Mouse (Mus musculus) neutrophil, adult 83 days (primary cell): Measurements from ENCODE around the gene Mlh3. TPM values are rescaled to one million over a fixed set of nuclear protein-coding genes. Genes with fewer than 3 reads are reported as not detected.

Experiments used
- total RNA-seq, 2 experiments: library from RNA; stranded (reverse); gene quantifications; one replicate each; pipeline ENCODE4 v1.2.4; 2023

Mlh3 gene
- 1 to 10 TPM; 4.1 to 5.3 TPM for total RNA-seq

GRCm38 (mm10) chr12:85270319-85270718, at the start of gene Mlh3:
Mlh3 (minus strand) TSS chr12:85270599.

GRCm38 (mm10) chr12:85288486-85289156, 18.2 kb upstream of the Mlh3 start, which contains the start of gene Zc2hc1c:
Zc2hc1c (plus strand) TSS chr12:85288591.

GRCm38 (mm10) chr12:85287809-85288485, 17.5 kb upstream of the Mlh3 start, which contains the start of gene Acyp1:
Acyp1 (minus strand) TSS chr12:85288438.

GRCm38 (mm10) chr12:85219236-85219904, 51.0 kb downstream of the Mlh3 start, which contains the start of gene Eif2b2:
Eif2b2 (plus strand) TSS chr12:85219481.

Other genes with a start within 250 kb of the Mlh3 start
- 1 to 10 TPM; 5.7 to 7.3 TPM for gene Prox2, start 159.8 kb downstream of the Mlh3 start, total RNA-seq
- 100 to 1,000 TPM; 247 to 279 TPM for gene Dlst, start 159.8 kb downstream of the Mlh3 start, total RNA-seq
- gene Rps6kl1, start 119.3 kb downstream of the Mlh3 start, total RNA-seq: under 1 TPM in 1 of 2 experiments, not detected in 1; 0.15 TPM
- not detected for gene Pgf, start 92.8 kb downstream of the Mlh3 start, total RNA-seq
- 10 to 100 TPM; 71.0 to 82.4 TPM for gene Eif2b2, start 51.1 kb downstream of the Mlh3 start, total RNA-seq
- gene Acyp1, start 17.8 kb upstream of the Mlh3 start, total RNA-seq: 10 to 100 TPM; 14.2 to 18.8 TPM
- gene Zc2hc1c, start 18.0 kb upstream of the Mlh3 start, total RNA-seq: not detected
- 10 to 100 TPM; 53.4 to 53.7 TPM for gene Nek9, start 68.8 kb upstream of the Mlh3 start, total RNA-seq
- 100 to 1,000 TPM; 212 to 215 TPM for gene Tmed10, start 104.2 kb upstream of the Mlh3 start, total RNA-seq
- 1,000 to 10,000 TPM; 5,056 to 6,096 TPM for gene Fos, start 203.3 kb upstream of the Mlh3 start, total RNA-seq